Mouse (Mus musculus) right cerebral cortex, postnatal 10 days (tissue): ENCODE measurements around the gene Gm13199.

Experiments used
- DNase-seq, 2 experiments: peaks; one replicate each; pipeline ENCODE4 v3.0.0; 2021; ENCODE audit warnings: low spot score in 2 of 2

The Gm13199 gene

GRCm38 (mm10) chr2:5862834-5863233, at the start of gene Gm13199:
Gene Gm13199, minus strand, starts transcription at chr2:5862934.
- DNase-seq = no peak

- DNase-seq = peak; percentile 40 to 41
These were observed 48.7 kb upstream of the Gm13199 start for GRCm38 (mm10) chr2:5911282-5911965.

GRCm38 (mm10) chr2:5906625-5907024, 43.9 kb upstream of the Gm13199 start:
- peak in 1 of 2 experiments; percentile 40 for DNase-seq

GRCm38 (mm10) chr2:5906092-5906491, 43.4 kb upstream of the Gm13199 start:
- peak; percentile 64 to 69 for DNase-seq

- peak; percentile 40 to 41 for DNase-seq
These were observed 37.4 kb upstream of the Gm13199 start for GRCm38 (mm10) chr2:5900145-5900544.

GRCm38 (mm10) chr2:5894843-5895570, 32.3 kb upstream of the Gm13199 start, which contains the start of gene Sec61a2:
Gene Sec61a2, minus strand, starts transcription at chr2:5895432.
- peak; percentile 99 for DNase-seq

GRCm38 (mm10) chr2:5894296-5894695, 31.6 kb upstream of the Gm13199 start:
- no peak for DNase-seq

- no peak for DNase-seq
These were observed 26.7 kb upstream of the Gm13199 start for GRCm38 (mm10) chr2:5889412-5889811.

GRCm38 (mm10) chr2:5888865-5889264, 26.1 kb upstream of the Gm13199 start:
- no peak for DNase-seq

- DNase-seq = no peak
These were observed 14.7 kb upstream of the Gm13199 start for GRCm38 (mm10) chr2:5877446-5877845.

GRCm38 (mm10) chr2:5869746-5870145, 7.0 kb upstream of the Gm13199 start:
- no peak for DNase-seq

GRCm38 (mm10) chr2:5867681-5868080, 4.9 kb upstream of the Gm13199 start:
- no peak for DNase-seq

GRCm38 (mm10) chr2:5851866-5852265, 10.9 kb downstream of the Gm13199 start:
- no peak for DNase-seq

GRCm38 (mm10) chr2:5851116-5851515, 11.6 kb downstream of the Gm13199 start:
- no peak for DNase-seq

- DNase-seq = no peak
These were observed 16.9 kb downstream of the Gm13199 start for GRCm38 (mm10) chr2:5845826-5846225.

- peak; percentile 93 to 96 for DNase-seq
These were observed 17.7 kb downstream of the Gm13199 start, which contains the start of the genes Nudt5 and Cdc123 for GRCm38 (mm10) chr2:5844873-5845631. Gene Nudt5, plus strand, starts transcription at chr2:5845019. Gene Cdc123, minus strand, starts transcription at chr2:5845164.

GRCm38 (mm10) chr2:5844181-5844872, 18.4 kb downstream of the Gm13199 start:
- no peak for DNase-seq

- DNase-seq = no peak
These were observed 21.9 kb downstream of the Gm13199 start for GRCm38 (mm10) chr2:5840815-5841214.

GRCm38 (mm10) chr2:5825265-5825913, 37.3 kb downstream of the Gm13199 start:
- DNase-seq = no peak

GRCm38 (mm10) chr2:5824685-5825084, 38.0 kb downstream of the Gm13199 start:
- DNase-seq = no peak

- DNase-seq = no peak
These were observed 38.5 kb downstream of the Gm13199 start for GRCm38 (mm10) chr2:5824213-5824612.
